Mouse (Mus musculus): Measurements from ENCODE around the gene Gm20388.

GRCm38 (mm10) chr8:120124261-120124660, 213.6 kb downstream of the Gm20388 start:
- TF ChIP-seq POLR2A (IDR thresholded peaks at IDR 0.05; ENCODE audit: extremely low read depth, insufficient read depth, low read length) (no peak), CTCF (IDR thresholded peaks at IDR 0.05; ENCODE audit: extremely low read depth, insufficient read depth, low read length) (no peak)

Data from cortical plate, adult 2 months (tissue).